Mouse (Mus musculus): Measurements from ENCODE around the gene Inpp5a. TPM values are rescaled to one million over a fixed set of nuclear protein-coding genes. Genes with fewer than 3 reads are reported as not detected.

The Inpp5a gene
- polyA plus RNA-seq, 1 experiment from 2014 or later, result 93.9 TPM

GRCm38 (mm10) chr7:139357043-139357442, 31.9 kb upstream of the Inpp5a start:
- Histone ChIP-seq H3K9me3 (ENCODE audit: control insufficient read depth, low read length) (no peaks in the 10 kb centered on the region), H3K4me1 (ENCODE audit: control insufficient read depth in 2 of 2, insufficient read depth in 2 of 2, low read length in 2 of 2) (peaks cover 10 to 18% of the 10 kb centered on the region in 2 experiments), H3K4me2 (ENCODE audit: low read length) (no peak overlapping the region), H3K27me3 (ENCODE audit: control insufficient read depth, insufficient read depth, low read length) (no peaks in the 10 kb centered on the region), H3K27ac (replicated peaks in 1 of 2; ENCODE audit: control insufficient read depth in 1 of 2, insufficient read depth in 1 of 2, low read depth in 2 of 2, low read length in 2 of 2) (no peak overlapping the region), H3K4me3 (ENCODE audit: control insufficient read depth in 1 of 2, insufficient read depth in 1 of 2, low read depth in 1 of 2, low read length in 2 of 2) (no peak overlapping the region), H3K36me3 (ENCODE audit: control insufficient read depth, insufficient read depth, low read length) (no peaks in the 10 kb centered on the region), H3K9ac (ENCODE audit: low read length) (no peak overlapping the region)
- WGBS, result 70% methylated on average over 2 of the region's 2 CpGs
- no peak for ATAC-seq (ENCODE audit: insufficient number of reproducible peaks, insufficient read depth, low FRiP score, low read depth)

GRCm38 (mm10) chr7:139359906-139360305, 29.0 kb upstream of the Inpp5a start:
- H3K4me3 ChIP-seq (ENCODE audit: control insufficient read depth in 1 of 2, insufficient read depth in 1 of 2, low read depth in 1 of 2, low read length in 2 of 2), result no peak overlapping the region
- no peak overlapping the region for H3K4me2 ChIP-seq (ENCODE audit: low read length)
- no peaks in the 10 kb centered on the region for H3K27me3 ChIP-seq (ENCODE audit: control insufficient read depth, insufficient read depth, low read length)
- peaks cover 28 to 42% of the 10 kb centered on the region in 2 experiments for H3K4me1 ChIP-seq (ENCODE audit: control insufficient read depth in 2 of 2, insufficient read depth in 2 of 2, low read length in 2 of 2)
- whole genome bisulfite sequencing, result 52% methylated on average over 4 of the region's 4 CpGs
- ATAC-seq (ENCODE audit: insufficient number of reproducible peaks, insufficient read depth, low FRiP score, low read depth), result no peak
- no peaks in the 10 kb centered on the region for H3K36me3 ChIP-seq (ENCODE audit: control insufficient read depth, insufficient read depth, low read length)
- no peak overlapping the region for H3K9ac ChIP-seq (ENCODE audit: low read length)
- H3K27ac ChIP-seq (replicated peaks in 1 of 2; ENCODE audit: control insufficient read depth in 1 of 2, insufficient read depth in 1 of 2, low read depth in 2 of 2, low read length in 2 of 2), result no peak overlapping the region
- no peaks in the 10 kb centered on the region for H3K9me3 ChIP-seq (ENCODE audit: control insufficient read depth, low read length)

- 0 out of 4 replicates have a peak overlapping the region, but pooled peaks of 1 of the 2 experiments have one; percentile 12 for H3K27ac ChIP-seq (replicated peaks in 1 of 2; ENCODE audit: control insufficient read depth in 1 of 2, insufficient read depth in 1 of 2, low read depth in 2 of 2, low read length in 2 of 2)
- no peak overlapping the region for H3K4me2 ChIP-seq (ENCODE audit: low read length)
- 68% methylated on average over 3 of the region's 3 CpGs for WGBS
Measured at GRCm38 (mm10) chr7:139360890-139361559, 27.9 kb upstream of the Inpp5a start.

GRCm38 (mm10) chr7:139361799-139362198, 27.1 kb upstream of the Inpp5a start:
- peaks cover 47 to 61% of the 10 kb centered on the region in 2 experiments for H3K4me1 ChIP-seq (ENCODE audit: control insufficient read depth in 2 of 2, insufficient read depth in 2 of 2, low read length in 2 of 2)
- no peak overlapping the region for H3K4me2 ChIP-seq (ENCODE audit: low read length)

More at GRCm38 (mm10) chr7:139360890-139361559, 27.9 kb upstream of the Inpp5a start:
- no peaks in the 10 kb centered on the region for H3K36me3 ChIP-seq (ENCODE audit: control insufficient read depth, insufficient read depth, low read length)
- peaks cover 39 to 53% of the 10 kb centered on the region in 2 experiments for H3K4me1 ChIP-seq (ENCODE audit: control insufficient read depth in 2 of 2, insufficient read depth in 2 of 2, low read length in 2 of 2)
- H3K9ac ChIP-seq (ENCODE audit: low read length), result no peak overlapping the region
- H3K27me3 ChIP-seq (ENCODE audit: control insufficient read depth, insufficient read depth, low read length), result no peaks in the 10 kb centered on the region
- no peak for ATAC-seq (ENCODE audit: insufficient number of reproducible peaks, insufficient read depth, low FRiP score, low read depth)
- no peak overlapping the region for H3K4me3 ChIP-seq (ENCODE audit: control insufficient read depth in 1 of 2, insufficient read depth in 1 of 2, low read depth in 1 of 2, low read length in 2 of 2)
- H3K9me3 ChIP-seq (ENCODE audit: control insufficient read depth, low read length), result no peaks in the 10 kb centered on the region

GRCm38 (mm10) chr7:139362514-139362913, 26.4 kb upstream of the Inpp5a start:
- no peak overlapping the region for H3K9ac ChIP-seq (ENCODE audit: low read length)
- H3K4me1 ChIP-seq (ENCODE audit: control insufficient read depth in 2 of 2, insufficient read depth in 2 of 2, low read length in 2 of 2), result peaks cover 53 to 65% of the 10 kb centered on the region in 2 experiments
- no peak overlapping the region for H3K4me3 ChIP-seq (ENCODE audit: control insufficient read depth in 1 of 2, insufficient read depth in 1 of 2, low read depth in 1 of 2, low read length in 2 of 2)

More at GRCm38 (mm10) chr7:139361799-139362198, 27.1 kb upstream of the Inpp5a start:
- Histone ChIP-seq H3K27ac (replicated peaks in 1 of 2; ENCODE audit: control insufficient read depth in 1 of 2, insufficient read depth in 1 of 2, low read depth in 2 of 2, low read length in 2 of 2) (no peak overlapping the region), H3K36me3 (ENCODE audit: control insufficient read depth, insufficient read depth, low read length) (no peaks in the 10 kb centered on the region), H3K9me3 (ENCODE audit: control insufficient read depth, low read length) (no peaks in the 10 kb centered on the region), H3K27me3 (ENCODE audit: control insufficient read depth, insufficient read depth, low read length) (no peaks in the 10 kb centered on the region), H3K9ac (ENCODE audit: low read length) (no peak overlapping the region), H3K4me3 (ENCODE audit: control insufficient read depth in 1 of 2, insufficient read depth in 1 of 2, low read depth in 1 of 2, low read length in 2 of 2) (no peak overlapping the region)
- ATAC-seq (ENCODE audit: insufficient number of reproducible peaks, insufficient read depth, low FRiP score, low read depth), result no peak
- WGBS, result 88% methylated on average over 5 of the region's 5 CpGs

GRCm38 (mm10) chr7:139363281-139364004, 25.5 kb upstream of the Inpp5a start:
- H3K4me1 ChIP-seq (ENCODE audit: control insufficient read depth in 2 of 2, insufficient read depth in 2 of 2, low read length in 2 of 2), result peaks cover 62 to 74% of the 10 kb centered on the region in 2 experiments
- H3K9me3 ChIP-seq (ENCODE audit: control insufficient read depth, low read length), result no peaks in the 10 kb centered on the region
- no peak overlapping the region for H3K4me3 ChIP-seq (ENCODE audit: control insufficient read depth in 1 of 2, insufficient read depth in 1 of 2, low read depth in 1 of 2, low read length in 2 of 2)
- 39% methylated on average over 13 of the region's 13 CpGs for WGBS
- ATAC-seq (ENCODE audit: insufficient number of reproducible peaks, insufficient read depth, low FRiP score, low read depth), result peak; percentile 7; the same call in 1 of the 2 replicates
- peak overlapping the region; percentile 58 for H3K9ac ChIP-seq (ENCODE audit: low read length)
- H3K36me3 ChIP-seq (ENCODE audit: control insufficient read depth, insufficient read depth, low read length), result no peaks in the 10 kb centered on the region
- peak overlapping the region; percentile 53 for H3K4me2 ChIP-seq (ENCODE audit: low read length)
- H3K27me3 ChIP-seq (ENCODE audit: control insufficient read depth, insufficient read depth, low read length), result no peaks in the 10 kb centered on the region
- H3K27ac ChIP-seq (replicated peaks in 1 of 2; ENCODE audit: control insufficient read depth in 1 of 2, insufficient read depth in 1 of 2, low read depth in 2 of 2, low read length in 2 of 2), result peak overlapping the region; percentile 88 to 97

More at GRCm38 (mm10) chr7:139362514-139362913, 26.4 kb upstream of the Inpp5a start:
- Histone ChIP-seq H3K4me2 (ENCODE audit: low read length) (no peak overlapping the region), H3K36me3 (ENCODE audit: control insufficient read depth, insufficient read depth, low read length) (no peaks in the 10 kb centered on the region), H3K27me3 (ENCODE audit: control insufficient read depth, insufficient read depth, low read length) (no peaks in the 10 kb centered on the region), H3K9me3 (ENCODE audit: control insufficient read depth, low read length) (no peaks in the 10 kb centered on the region), H3K27ac (replicated peaks in 1 of 2; ENCODE audit: control insufficient read depth in 1 of 2, insufficient read depth in 1 of 2, low read depth in 2 of 2, low read length in 2 of 2) (peak overlapping the region in 1 of 2 experiments; percentile 88; a peak in 1 of 4 replicates)
- ATAC-seq (ENCODE audit: insufficient number of reproducible peaks, insufficient read depth, low FRiP score, low read depth), result no peak
- 97% methylated on average over 3 of the region's 3 CpGs for WGBS

- ATAC-seq (ENCODE audit: insufficient number of reproducible peaks, insufficient read depth, low FRiP score, low read depth), result peak; percentile 78
- Histone ChIP-seq H3K36me3 (ENCODE audit: control insufficient read depth, insufficient read depth, low read length) (no peaks in the 10 kb centered on the region), H3K27ac (replicated peaks in 1 of 2; ENCODE audit: control insufficient read depth in 1 of 2, insufficient read depth in 1 of 2, low read depth in 2 of 2, low read length in 2 of 2) (peak overlapping the region; percentile 88 to 97), H3K4me2 (ENCODE audit: low read length) (peak overlapping the region; percentile 53), H3K9me3 (ENCODE audit: control insufficient read depth, low read length) (no peaks in the 10 kb centered on the region), H3K9ac (ENCODE audit: low read length) (peak overlapping the region; percentile 60), H3K4me3 (ENCODE audit: control insufficient read depth in 1 of 2, insufficient read depth in 1 of 2, low read depth in 1 of 2, low read length in 2 of 2) (no peak overlapping the region), H3K4me1 (ENCODE audit: control insufficient read depth in 2 of 2, insufficient read depth in 2 of 2, low read length in 2 of 2) (peaks cover 69 to 81% of the 10 kb centered on the region in 2 experiments), H3K27me3 (ENCODE audit: control insufficient read depth, insufficient read depth, low read length) (no peaks in the 10 kb centered on the region)
- WGBS, result 2% methylated on average over 9 of the region's 9 CpGs
Measured at GRCm38 (mm10) chr7:139364005-139364557, 24.8 kb upstream of the Inpp5a start.
